20 mouse cellular contexts compared by ENCODE assay signal in the genomic region with DNA sequence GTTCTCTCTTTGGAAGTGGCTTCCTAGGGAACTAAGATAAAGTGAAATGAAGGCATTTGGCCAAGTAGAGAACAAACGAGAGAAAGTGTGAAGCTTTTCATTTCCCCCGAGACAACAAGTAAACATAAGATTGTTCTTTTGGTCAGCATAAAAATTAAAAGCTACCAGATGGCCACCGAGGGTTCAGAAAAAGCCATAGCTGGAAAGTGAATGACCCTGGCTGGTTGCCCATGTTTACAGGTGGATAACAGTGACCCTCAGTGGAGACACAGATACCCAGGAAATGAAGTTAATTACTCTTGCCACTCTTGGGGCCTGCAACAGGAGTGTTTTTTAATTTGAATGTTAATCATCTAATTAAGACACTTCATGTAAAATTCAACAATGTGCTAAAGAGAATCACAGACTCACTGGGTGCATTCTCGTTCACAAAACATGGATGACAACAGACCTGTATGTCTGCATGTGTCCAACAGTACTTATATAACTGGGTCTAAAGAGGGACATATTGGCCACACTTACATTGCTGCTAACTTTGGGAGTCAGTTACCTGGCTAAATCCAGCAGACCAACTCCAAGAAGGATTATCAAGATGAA. TPM values are rescaled to one million over a fixed set of nuclear protein-coding genes. Genes with fewer than 3 reads are reported as not detected.
DNase-seq lines count a peak whose midpoint lies in the region; ATAC-seq lines count a peak whose summit lies in the region.
"Had no signal": no experiment of that assay in that cellular context is flagged by ENCODE, and none has a peak within 500 bp of the region (broad histone marks: within the 10 kb centered on the region; RNA-seq: fewer than 3 reads in every experiment).

No protein-coding gene starts in this region.

- no peaks in the 10 kb centered on the region for H3K36me3 ChIP-seq in hindbrain, embryonic 16.5 days (ENCODE audit: control insufficient read depth, insufficient read depth, low read length)
- H3K36me3 ChIP-seq in hindbrain, embryonic 10.5 days: no peaks in the 10 kb centered on the region
- H3K36me3 ChIP-seq: embryonic facial prominence, embryonic 13.5 days; heart, embryonic 13.5 days; kidney, embryonic 15.5 days; limb, embryonic 10.5 days; midbrain, embryonic 12.5 days had no signal

- no peaks in the 10 kb centered on the region for H3K9me3 ChIP-seq in hindbrain, embryonic 16.5 days (ENCODE audit: control insufficient read depth, low read length)
- no peaks in the 10 kb centered on the region for H3K9me3 ChIP-seq in hindbrain, embryonic 10.5 days
- H3K9me3 ChIP-seq: embryonic facial prominence, embryonic 13.5 days; heart, embryonic 13.5 days; kidney, embryonic 15.5 days; limb, embryonic 10.5 days; midbrain, embryonic 12.5 days had no signal

- H3K9ac ChIP-seq in hindbrain, embryonic 16.5 days (ENCODE audit: low read depth, low read length): no peak overlapping the region
- H3K9ac ChIP-seq: embryonic facial prominence, embryonic 13.5 days; heart, embryonic 13.5 days; kidney, embryonic 15.5 days; midbrain, embryonic 12.5 days had no signal

- 43% methylated on average over 4 of the region's 4 CpGs for WGBS in hindbrain, embryonic 16.5 days
- WGBS in hindbrain, embryonic 10.5 days: 77% methylated on average over 4 of the region's 4 CpGs

- H3K4me2 ChIP-seq in hindbrain, embryonic 16.5 days (ENCODE audit: low read length): no peak overlapping the region
- H3K4me2 ChIP-seq: embryonic facial prominence, embryonic 13.5 days; heart, embryonic 13.5 days; kidney, embryonic 15.5 days; liver, embryonic 11.5 days; midbrain, embryonic 12.5 days had no signal

- H3K4me1 ChIP-seq in hindbrain, embryonic 16.5 days (ENCODE audit: control insufficient read depth, insufficient read depth, low read depth, low read length): no peaks in the 10 kb centered on the region
- H3K4me1 ChIP-seq in hindbrain, embryonic 10.5 days (replicated peaks): no peaks in the 10 kb centered on the region
- H3K4me1 ChIP-seq: embryonic facial prominence, embryonic 13.5 days; heart, embryonic 13.5 days; kidney, embryonic 15.5 days; limb, embryonic 10.5 days; midbrain, embryonic 12.5 days had no signal

- no peak overlapping the region for H3K4me3 ChIP-seq in hindbrain, embryonic 16.5 days (ENCODE audit: low read length)
- no peak overlapping the region for H3K4me3 ChIP-seq in hindbrain, embryonic 10.5 days
- H3K4me3 ChIP-seq: embryonic facial prominence, embryonic 13.5 days; heart, embryonic 13.5 days; kidney, embryonic 15.5 days; limb, embryonic 10.5 days; midbrain, embryonic 12.5 days had no signal

- no peaks in the 10 kb centered on the region for H3K27me3 ChIP-seq in hindbrain, embryonic 16.5 days (replicated peaks; ENCODE audit: control insufficient read depth, insufficient read depth, low read length)
- no peaks in the 10 kb centered on the region for H3K27me3 ChIP-seq in hindbrain, embryonic 10.5 days (ENCODE audit: insufficient read depth, poor library complexity, severe bottlenecking)
- H3K27me3 ChIP-seq: embryonic facial prominence, embryonic 13.5 days; heart, embryonic 13.5 days; kidney, embryonic 15.5 days; midbrain, embryonic 12.5 days had no signal

- ATAC-seq in cerebellum, adult (ENCODE audit: insufficient number of reproducible peaks, low FRiP score, low TSS enrichment): 0 out of 2 replicates have a peak, but pooled peaks have one; percentile 40
- ATAC-seq in hindbrain, embryonic 16.5 days: peak; percentile 74
- ATAC-seq: intestine, embryonic 16.5 days had no signal

- DNase-seq in cerebellum, adult 11-12 months: no peak
- DNase-seq in hindbrain, embryonic 10.5 days (ENCODE audit: low spot score): no peak
- peak; percentile 11 for DNase-seq in brain, adult 2 months (ENCODE audit: low read depth, low spot score)
- peak; percentile 36 to 68 for DNase-seq in cerebellum, postnatal 25 days
- no peak for DNase-seq in MN1 (ENCODE audit: low spot score)
- no peak for DNase-seq in lung, postnatal 4 days
- DNase-seq: heart, postnatal 36 days; lung, adult 2 months; lung, postnatal 36 days; thymus, adult 2 months had no signal

- no peak overlapping the region for H3K27ac ChIP-seq in hindbrain, embryonic 16.5 days (ENCODE audit: low read depth, low read length)
- no peak overlapping the region for H3K27ac ChIP-seq in hindbrain, embryonic 10.5 days
- H3K27ac ChIP-seq: embryonic facial prominence, embryonic 13.5 days; heart, embryonic 13.5 days; kidney, embryonic 15.5 days; limb, embryonic 10.5 days; midbrain, embryonic 12.5 days had no signal

RNA-seq across cellular contexts. Expression of gene Olfr273, which starts 9.9 kb away (rescaled TPM):
- polyA plus RNA-seq in hindbrain, embryonic 16.5 days (2015; fragmentation: Nextera tagmentation; extraction: Ambion mirVana): not detected in 2 replicates
- polyA plus RNA-seq in hindbrain, embryonic 10.5 days (2016; fragmentation: Nextera tagmentation; extraction: Ambion mirVana): not detected in 2 replicates
- polyA plus RNA-seq: embryonic facial prominence, embryonic 13.5 days; gonadal fat pad, adult 2 months; heart, embryonic 13.5 days; intestine, embryonic 16.5 days; kidney, embryonic 15.5 days; limb, embryonic 10.5 days; liver, embryonic 11.5 days; lung, adult 2 months; midbrain, embryonic 12.5 days; thymus, adult 2 months had no signal

RNA-seq across cellular contexts. Expression of gene Olfr275, which starts 34.7 kb away (rescaled TPM):
- not detected in 2 replicates for polyA plus RNA-seq in hindbrain, embryonic 16.5 days (2015; fragmentation: Nextera tagmentation; extraction: Ambion mirVana)
- polyA plus RNA-seq in hindbrain, embryonic 10.5 days (2016; fragmentation: Nextera tagmentation; extraction: Ambion mirVana): not detected in 2 replicates
- polyA plus RNA-seq: embryonic facial prominence, embryonic 13.5 days; gonadal fat pad, adult 2 months; heart, embryonic 13.5 days; intestine, embryonic 16.5 days; kidney, embryonic 15.5 days; limb, embryonic 10.5 days; liver, embryonic 11.5 days; lung, adult 2 months; midbrain, embryonic 12.5 days; thymus, adult 2 months had no signal

Comparison
In these comparisons a context has a peak if more than half of its experiments do, and no peak if none do; other contexts are left out.
1. DNase-seq: peak in brain, adult 2 months (single experiment) and cerebellum, postnatal 25 days (2 of 2); none in cerebellum, adult 11-12 months (single experiment), hindbrain, embryonic 10.5 days (single experiment), MN1 (single experiment) and lung, postnatal 4 days (0 of 2).